ENCODE assay signal across 16 mouse cellular contexts in genomic region chr6:72532580-72532979, GRCm38 (mm10). TPM values are rescaled to one million over a fixed set of nuclear protein-coding genes. Genes with fewer than 3 reads are reported as not detected.
DNase-seq lines count a peak whose midpoint lies in the region; ATAC-seq lines count a peak whose summit lies in the region.
"Had no signal": no experiment of that assay in that cellular context is flagged by ENCODE, and none has a peak within 500 bp of the region (broad histone marks: within the 10 kb centered on the region; RNA-seq: fewer than 3 reads in every experiment).

No protein-coding gene starts in this region.

- no peak overlapping the region for H3K4me2 ChIP-seq in heart, embryonic 14.5 days (ENCODE audit: low read length)
- no peak overlapping the region for H3K4me2 ChIP-seq in midbrain, embryonic 12.5 days (replicated peaks)
- H3K4me2 ChIP-seq: embryonic facial prominence, embryonic 15.5 days; limb, embryonic 15.5 days had no signal

- no peak for DNase-seq in heart, adult 9 months (ENCODE audit: low spot score in 2 of 2)
- peak; percentile 27 to 51 for DNase-seq in right cerebral cortex, postnatal 36 days (ENCODE audit: low spot score in 2 of 2)
- no peak for DNase-seq in right cerebral cortex, postnatal 25 days
- peak; percentile 63 for DNase-seq in telencephalon, adult 2 months (ENCODE audit: low read depth, low spot score)
- no peak for DNase-seq in MN1 (ENCODE audit: low spot score)
- DNase-seq: adrenal gland, postnatal 10 days; cerebellum, adult 2 months; heart, adult 11 months; heart, postnatal 10 days; lung, adult 2 months; lung, postnatal 4 days had no signal

- no peaks in the 10 kb centered on the region for H3K9me3 ChIP-seq in heart, embryonic 14.5 days (ENCODE audit: control insufficient read depth, low read length)
- no peaks in the 10 kb centered on the region for H3K9me3 ChIP-seq in midbrain, embryonic 12.5 days
- H3K9me3 ChIP-seq: embryonic facial prominence, embryonic 15.5 days; limb, embryonic 15.5 days had no signal

- no peak for ATAC-seq in heart, embryonic 14.5 days (ENCODE audit: insufficient number of reproducible peaks, insufficient read depth, low FRiP score, low read depth)
- ATAC-seq in midbrain, embryonic 12.5 days (ENCODE audit: low FRiP score, low read depth): no peak
- ATAC-seq: forebrain, embryonic 16.5 days had no signal

- H3K36me3 ChIP-seq in heart, embryonic 14.5 days (ENCODE audit: control insufficient read depth, insufficient read depth, low read length): no peaks in the 10 kb centered on the region
- no peaks in the 10 kb centered on the region for H3K36me3 ChIP-seq in midbrain, embryonic 12.5 days
- H3K36me3 ChIP-seq: embryonic facial prominence, embryonic 15.5 days; limb, embryonic 15.5 days had no signal

- peak overlapping the region; percentile 28 to 41; a peak in 3 of 4 replicates for H3K27ac ChIP-seq in heart, embryonic 14.5 days (replicated peaks in 1 of 2; ENCODE audit: control insufficient read depth in 1 of 2, insufficient read depth in 1 of 2, low read depth in 2 of 2, low read length in 2 of 2)
- peak overlapping the region; percentile 49 for H3K27ac ChIP-seq in midbrain, embryonic 12.5 days (replicated peaks)
- H3K27ac ChIP-seq: embryonic facial prominence, embryonic 15.5 days; limb, embryonic 15.5 days had no signal

- H3K27me3 ChIP-seq in heart, embryonic 14.5 days (ENCODE audit: control insufficient read depth, insufficient read depth, low read length): no peaks in the 10 kb centered on the region
- H3K27me3 ChIP-seq in midbrain, embryonic 12.5 days: no peaks in the 10 kb centered on the region
- H3K27me3 ChIP-seq: embryonic facial prominence, embryonic 15.5 days; limb, embryonic 15.5 days had no signal

- H3K4me3 ChIP-seq in heart, embryonic 14.5 days (ENCODE audit: control insufficient read depth in 1 of 2, insufficient read depth in 1 of 2, low read depth in 1 of 2, low read length in 2 of 2): no peak overlapping the region
- no peak overlapping the region for H3K4me3 ChIP-seq in midbrain, embryonic 12.5 days
- H3K4me3 ChIP-seq: embryonic facial prominence, embryonic 15.5 days; limb, embryonic 15.5 days had no signal

- peak overlapping the region; percentile 11; the same call in 1 of the 2 replicates for H3K9ac ChIP-seq in heart, embryonic 14.5 days (ENCODE audit: low read length)
- no peak overlapping the region for H3K9ac ChIP-seq in midbrain, embryonic 12.5 days (replicated peaks)
- H3K9ac ChIP-seq: embryonic facial prominence, embryonic 15.5 days; limb, embryonic 15.5 days had no signal

- 77% methylated on average over 4 of the region's 4 CpGs for WGBS in heart, embryonic 14.5 days
- WGBS in midbrain, embryonic 12.5 days: 68% methylated on average over 4 of the region's 4 CpGs

- peaks cover 4 to 5% of the 10 kb centered on the region in 2 experiments; a peak in 2 of 4 replicates for H3K4me1 ChIP-seq in heart, embryonic 14.5 days (ENCODE audit: control insufficient read depth in 2 of 2, insufficient read depth in 2 of 2, low read length in 2 of 2)
- H3K4me1 ChIP-seq in midbrain, embryonic 12.5 days: peaks cover 17% of the 10 kb centered on the region; the same call in 1 of the 2 replicates

RNA-seq across cellular contexts. Expression of gene Sh2d6, which starts 11.1 kb away (rescaled TPM):
- not detected in 2 replicates for polyA plus RNA-seq in heart, embryonic 14.5 days (2014; fragmentation: Nextera tagmentation; extraction: Ambion mirVana)
- polyA plus RNA-seq in midbrain, embryonic 12.5 days (2016; fragmentation: Nextera tagmentation; extraction: Ambion mirVana): 0.63 and 0.97 TPM in 2 replicates

RNA-seq across cellular contexts. Expression of gene Capg, which starts 11.6 kb away (rescaled TPM):
- polyA plus RNA-seq in heart, embryonic 14.5 days (2014; fragmentation: Nextera tagmentation; extraction: Ambion mirVana): 26.0 and 27.2 TPM in 2 replicates
- polyA plus RNA-seq in midbrain, embryonic 12.5 days (2016; fragmentation: Nextera tagmentation; extraction: Ambion mirVana): 5.8 and 6.1 TPM in 2 replicates

Comparison
In these comparisons a context has a peak if more than half of its experiments do, and no peak if none do; other contexts are left out.
1. DNase-seq: peak in right cerebral cortex, postnatal 36 days (2 of 2) and telencephalon, adult 2 months (single experiment); none in heart, adult 9 months (0 of 2), right cerebral cortex, postnatal 25 days (single experiment) and MN1 (single experiment).